Mouse (Mus musculus) MEL (cell line): ENCODE data around the gene Gm11099. TPM values are rescaled to one million over a fixed set of nuclear protein-coding genes. Genes with fewer than 3 reads are reported as not detected.

ENCODE experiments used
- DNase-seq: peaks from one replicate; pipeline ENCODE4 v3.0.0; 2011; ENCODE audit warnings: low read depth, low spot score
- H3K27ac ChIP-seq: 2 replicates; pipeline ENCODE4 v1.5.1; 2012; ENCODE audit warnings: low read depth, mild to moderate bottlenecking, control low read depth, low read length, moderate library complexity; ENCODE audit not compliant: control insufficient read depth
- H3K27me3 ChIP-seq, 2 experiments: fragments of 150-350 bp in 1 of 2; sonication (generic) in 1 of 2; 2 replicates each; pipeline ENCODE4 v1.6.1; 2012; ENCODE audit warnings: low read length in 2 of 2, mild to moderate bottlenecking in 2 of 2, improper control_type of control experiment in 1 of 2, moderate library complexity in 1 of 2; ENCODE audit not compliant: insufficient read depth in 2 of 2, control insufficient read depth in 1 of 2
- H3K36me3 ChIP-seq, 2 experiments: 2 replicates each; pipeline ENCODE4 v1.6.1; 2012 to 2014; ENCODE audit warnings: low read length in 2 of 2, improper control_type of control experiment in 1 of 2, inconsistent platforms in 1 of 2, mild to moderate bottlenecking in 1 of 2; ENCODE audit not compliant: insufficient read depth in 2 of 2, control insufficient read depth in 1 of 2
- H3K4me1 ChIP-seq, 2 experiments: fragments of 150-350 bp in 1 of 2; sonication (generic) in 1 of 2; 2 replicates each; pipeline ENCODE4 v1.6.1; 2012; ENCODE audit warnings: low read length in 2 of 2, improper control_type of control experiment in 1 of 2, mild to moderate bottlenecking in 1 of 2; ENCODE audit not compliant: insufficient read depth in 2 of 2, control insufficient read depth in 1 of 2
- H3K4me3 ChIP-seq, 2 experiments: fragments of 150-350 bp in 1 of 2; sonication (generic) in 1 of 2; 2 replicates each; pipeline ENCODE4 v1.5.1; 2012; ENCODE audit warnings: low read depth in 2 of 2, low read length in 2 of 2, mild to moderate bottlenecking in 2 of 2, moderate library complexity in 2 of 2, control low read depth in 1 of 2, improper control_type of control experiment in 1 of 2; ENCODE audit not compliant: control insufficient read depth in 1 of 2, insufficient read depth in 1 of 2
- H3K79me2 ChIP-seq: 2 replicates; pipeline ENCODE4 v1.6.1; 2012; ENCODE audit warnings: mild to moderate bottlenecking, low read length, moderate library complexity; ENCODE audit not compliant: control insufficient read depth, poor library complexity, insufficient read depth
- H3K9ac ChIP-seq: 2 replicates; pipeline ENCODE4 v1.6.1; 2012; ENCODE audit warnings: low read depth, mild to moderate bottlenecking, control low read depth, low read length, moderate library complexity; ENCODE audit not compliant: control insufficient read depth, poor library complexity, severe bottlenecking
- H3K9me3 ChIP-seq: fragments of 150-350 bp; sonication (generic); replicated peaks from 2 replicates; pipeline ENCODE4 v1.6.1; 2012; ENCODE audit warnings: mild to moderate bottlenecking, low read length, improper control_type of control experiment, moderate library complexity; ENCODE audit not compliant: insufficient read depth
- CHD1 ChIP-seq: IDR thresholded peaks from 2 replicates; pipeline ENCODE4 v1.6.1; 2012; ENCODE audit warnings: low read depth, mild to moderate bottlenecking, inconsistent platforms, low read length, improper control_type of control experiment
- GABPA ChIP-seq: IDR thresholded peaks from 2 replicates; pipeline ENCODE4 v1.6.1; 2012; ENCODE audit warnings: low read depth, mild to moderate bottlenecking, inconsistent platforms, low read length, improper control_type of control experiment, moderate library complexity
- HCFC1 ChIP-seq: IDR thresholded peaks from 2 replicates; pipeline ENCODE4 v1.6.1; 2012; ENCODE audit warnings: low read depth, mild to moderate bottlenecking, inconsistent platforms, low read length, improper control_type of control experiment, moderate library complexity
- MAX ChIP-seq: IDR thresholded peaks from 2 replicates; pipeline ENCODE4 v1.6.1; 2011; ENCODE audit warnings: low read length, improper control_type of control experiment
- MAZ ChIP-seq: IDR thresholded peaks from 2 replicates; pipeline ENCODE4 v1.6.1; 2012; ENCODE audit warnings: low read depth, mild to moderate bottlenecking, inconsistent platforms, low read length, improper control_type of control experiment
- MYC ChIP-seq: IDR thresholded peaks from 2 replicates; pipeline ENCODE4 v1.6.1; 2011; ENCODE audit warnings: low read depth, mild to moderate bottlenecking, low read length, improper control_type of control experiment, moderate library complexity
- NELFE ChIP-seq: IDR thresholded peaks from 2 replicates; pipeline ENCODE4 v1.6.1; 2011; ENCODE audit warnings: low read depth, low read length, improper control_type of control experiment
- NRF1 ChIP-seq: IDR thresholded peaks from 2 replicates; pipeline ENCODE4 v1.6.1; 2014; ENCODE audit warnings: low read depth, mild to moderate bottlenecking, inconsistent platforms, low read length, improper control_type of control experiment, moderate library complexity; ENCODE audit not compliant: poor library complexity, insufficient read depth, severe bottlenecking
- SMC3 ChIP-seq: IDR thresholded peaks from 2 replicates; pipeline ENCODE4 v1.6.1; 2011; ENCODE audit warnings: low read depth, low read length, improper control_type of control experiment
- TAL1 ChIP-seq: IDR thresholded peaks from 2 replicates; pipeline ENCODE4 v1.6.1; 2012; ENCODE audit warnings: mild to moderate bottlenecking, inconsistent platforms, low read length, moderate library complexity, mixed read lengths
- TBP ChIP-seq: IDR thresholded peaks from 2 replicates; pipeline ENCODE4 v1.8.0; 2011; ENCODE audit warnings: low read depth, low read length, improper control_type of control experiment
- TCF12 ChIP-seq: IDR thresholded peaks from 2 replicates; pipeline ENCODE4 v1.6.1; 2014; ENCODE audit warnings: low read depth, mild to moderate bottlenecking, inconsistent platforms, low read length, improper control_type of control experiment, moderate library complexity
- UBTF ChIP-seq: IDR thresholded peaks from 2 replicates; pipeline ENCODE4 v1.6.1; 2012; ENCODE audit warnings: low read depth, mild to moderate bottlenecking, inconsistent platforms, low read length, improper control_type of control experiment, moderate library complexity, borderline replicate concordance; ENCODE audit not compliant: insufficient read depth
- USF1 ChIP-seq: IDR thresholded peaks from 2 replicates; pipeline ENCODE4 v1.6.1; 2014; ENCODE audit warnings: low read depth, mild to moderate bottlenecking, inconsistent platforms, low read length, improper control_type of control experiment, moderate library complexity
- USF2 ChIP-seq, 2 experiments: IDR thresholded peaks; 2 replicates each; pipeline ENCODE4 v1.6.1; 2011 to 2012; ENCODE audit warnings: improper control_type of control experiment in 2 of 2, low read length in 2 of 2, borderline replicate concordance in 1 of 2, inconsistent platforms in 1 of 2, low read depth in 1 of 2, mild to moderate bottlenecking in 1 of 2; ENCODE audit not compliant: insufficient read depth in 1 of 2
- ZMIZ1 ChIP-seq: IDR thresholded peaks from 2 replicates; pipeline ENCODE4 v1.6.1; 2012; ENCODE audit warnings: low read depth, mild to moderate bottlenecking, inconsistent platforms, low read length, improper control_type of control experiment, moderate library complexity
- ZNF384 ChIP-seq: IDR thresholded peaks from 2 replicates; pipeline ENCODE4 v1.6.1; 2012; ENCODE audit warnings: low read depth, mild to moderate bottlenecking, inconsistent platforms, low read length, improper control_type of control experiment
- polyA plus RNA-seq, 2 experiments: library from polyadenylated mRNA; stranded (reverse) in 1 of 2; unstranded in 1 of 2; fragments of >175 nt in 1 of 2; fragments of >200 nt in 1 of 2; gene quantifications; 2 replicates each; pipeline versions ENCODE4 v1.2.1 to v1.2.4; 2012; ENCODE audit warnings: low replicate concordance in 2 of 2, low read depth in 1 of 2; ENCODE audit not compliant: insufficient read length in 2 of 2, insufficient read depth in 1 of 2, missing spikeins in 1 of 2
- total RNA-seq: library from RNA; depleted of rRNA; stranded (reverse); fragments of 300-350 nt; gene quantifications from 2 replicates; pipeline ENCODE4 v1.2.3, GENCODE M21; 2012

Gene Gm11099
- total and polyA plus RNA-seq, 3 experiments: not detected

- no peak for DNase-seq
- Histone ChIP-seq H3K27me3 (no peaks in the 10 kb centered on the region), H3K9me3 (no peaks in the 10 kb centered on the region), H3K4me3 (no peak overlapping the region), H3K36me3 (no peaks in the 10 kb centered on the region), H3K9ac (no peak overlapping the region), H3K79me2 (no peaks in the 10 kb centered on the region), H3K27ac (no peak overlapping the region)
- TF ChIP-seq USF1 (no peak), TAL1 (no peak), CHD1 (no peak), HCFC1 (no peak), MYC (no peak), TCF12 (no peak), TBP (no peak), MAZ (no peak), NELFE (no peak), SMC3 (no peak)
- TF ChIP-seq, all 39 proteins: peak for 0
- no peaks in the 10 kb centered on the region for H3K4me1 ChIP-seq
Observed at GRCm38 (mm10) chr2:58941361-58941760, 82.1 kb downstream of the Gm11099 start.

DNA sequence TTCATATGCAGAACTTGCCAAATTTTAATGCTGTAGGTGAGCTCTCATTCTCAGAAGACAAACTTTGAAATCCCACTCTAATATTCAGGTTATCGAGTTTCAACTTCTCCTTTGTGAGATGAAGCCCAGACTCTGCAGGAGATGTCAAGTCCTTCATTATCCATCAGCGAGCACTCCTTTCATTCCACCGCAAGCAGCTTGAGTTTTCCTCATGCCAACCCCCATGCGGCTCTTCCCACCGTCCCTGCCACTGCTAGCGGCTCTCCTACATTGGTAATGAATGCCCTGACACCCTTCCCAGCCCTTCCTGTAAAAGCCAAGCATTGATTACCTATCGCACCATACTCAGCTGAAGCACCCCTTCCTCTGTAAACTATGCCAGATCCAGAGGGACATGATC is 89.6 kb downstream of the Gm11099 start:
- Histone ChIP-seq H3K27ac (no peak overlapping the region), H3K27me3 (no peaks in the 10 kb centered on the region), H3K36me3 (no peaks in the 10 kb centered on the region), H3K9me3 (no peaks in the 10 kb centered on the region), H3K79me2 (no peaks in the 10 kb centered on the region), H3K4me3 (no peak overlapping the region), H3K4me1 (no peaks in the 10 kb centered on the region), H3K9ac (no peak overlapping the region)
- DNase-seq: no peak
- TF ChIP-seq ZMIZ1 (no peak), NRF1 (no peak), ZNF384 (no peak), UBTF (no peak), GABPA (no peak), MAX (no peak), TCF12 (no peak), USF2 (IDR thresholded peaks at IDR 0.05; ENCODE audit: borderline replicate concordance in 1 of 2, insufficient read depth in 1 of 2, low read depth in 1 of 2, low read length in 2 of 2) (no peak), HCFC1 (no peak)
